Mouse (Mus musculus): ENCODE data around the gene Snx29. TPM values are rescaled to one million over a fixed set of nuclear protein-coding genes. Genes with fewer than 3 reads are reported as not detected.
A peak's percentile ranks its signal among the peaks of the same experiment; 100 is the strongest.

Gene Snx29
- polyA plus RNA-seq, 1 experiment from 2014 or later = 6.9 TPM

DNA sequence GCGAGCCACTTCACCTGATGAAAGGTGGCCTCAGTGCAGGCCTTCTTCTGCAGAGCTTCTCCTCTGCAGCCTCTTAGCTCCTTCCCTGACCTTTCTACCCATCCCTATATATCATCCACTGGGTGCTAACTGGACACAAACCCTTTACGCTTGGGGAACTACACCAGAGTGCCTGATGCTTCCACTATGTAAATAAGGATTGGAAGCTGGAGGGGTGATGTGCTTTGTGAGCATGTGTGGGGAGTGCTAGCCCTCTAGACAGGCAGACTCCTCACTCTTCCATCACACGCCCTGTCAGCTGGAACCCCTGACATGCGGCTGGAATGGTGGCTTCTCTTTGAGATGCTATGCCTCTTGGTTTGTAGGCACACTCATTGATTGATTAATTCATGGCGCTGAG is 370.0 kb downstream of the Snx29 start:
- H3K9ac ChIP-seq (ENCODE audit: low read depth, low read length) = no peak overlapping the region
- peak; percentile 50; the same call in 1 of the 2 replicates for ATAC-seq (replicated peaks; ENCODE audit: low FRiP score, low read depth)
- H3K4me2 ChIP-seq (ENCODE audit: low read length) = no peak overlapping the region
- no peak overlapping the region for H3K4me3 ChIP-seq (replicated peaks; ENCODE audit: low read depth, low read length)
- no peaks in the 10 kb centered on the region for H3K27me3 ChIP-seq (ENCODE audit: insufficient read depth, low read length)
- no peaks in the 10 kb centered on the region for H3K9me3 ChIP-seq (replicated peaks; ENCODE audit: low read length)
- TF ChIP-seq CTCF (IDR thresholded peaks at IDR 0.05; ENCODE audit: low read depth) = no peak
- no peak overlapping the region for H3K27ac ChIP-seq
- peak; percentile 45 for DNase-seq (ENCODE audit: low spot score)
- no peaks in the 10 kb centered on the region for H3K4me1 ChIP-seq (replicated peaks; ENCODE audit: insufficient read depth, low read length)
- H3K36me3 ChIP-seq (ENCODE audit: insufficient read depth, low read length) = no peaks in the 10 kb centered on the region
- WGBS = 45% methylated on average over 5 of the region's 5 CpGs

DNA sequence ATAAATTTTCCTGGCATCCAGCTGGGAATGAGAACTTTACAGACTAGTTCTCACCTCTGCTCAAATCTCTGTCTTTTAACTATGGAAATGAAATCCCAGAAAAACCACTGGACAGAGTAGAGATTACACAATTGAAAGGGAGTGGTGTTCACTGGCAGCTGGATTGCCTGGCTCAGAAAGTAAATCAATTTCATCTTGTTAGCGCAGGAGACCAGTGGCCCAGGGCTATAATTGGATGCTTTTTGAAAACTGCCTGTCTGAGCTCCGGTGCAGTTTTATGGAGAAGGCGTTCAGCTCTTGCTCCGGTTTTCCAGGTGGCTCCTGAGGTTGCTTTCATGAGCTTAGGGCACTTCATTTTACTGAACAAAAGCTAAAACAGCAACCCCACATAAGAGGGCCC is 371.7 kb downstream of the Snx29 start:
- Histone ChIP-seq H3K36me3 (ENCODE audit: insufficient read depth, low read length) (no peaks in the 10 kb centered on the region), H3K4me3 (replicated peaks; ENCODE audit: low read depth, low read length) (no peak overlapping the region), H3K9ac (ENCODE audit: low read depth, low read length) (no peak overlapping the region), H3K4me2 (ENCODE audit: low read length) (no peak overlapping the region), H3K27ac (no peak overlapping the region), H3K9me3 (replicated peaks; ENCODE audit: low read length) (no peaks in the 10 kb centered on the region), H3K27me3 (ENCODE audit: insufficient read depth, low read length) (no peaks in the 10 kb centered on the region), H3K4me1 (replicated peaks; ENCODE audit: insufficient read depth, low read length) (no peaks in the 10 kb centered on the region)
- TF ChIP-seq CTCF (IDR thresholded peaks at IDR 0.05; ENCODE audit: low read depth) = no peak
- no peak for ATAC-seq (replicated peaks; ENCODE audit: low FRiP score, low read depth)
- 59% methylated on average over 4 of the region's 4 CpGs for WGBS
- DNase-seq (ENCODE audit: low spot score) = no peak

DNA sequence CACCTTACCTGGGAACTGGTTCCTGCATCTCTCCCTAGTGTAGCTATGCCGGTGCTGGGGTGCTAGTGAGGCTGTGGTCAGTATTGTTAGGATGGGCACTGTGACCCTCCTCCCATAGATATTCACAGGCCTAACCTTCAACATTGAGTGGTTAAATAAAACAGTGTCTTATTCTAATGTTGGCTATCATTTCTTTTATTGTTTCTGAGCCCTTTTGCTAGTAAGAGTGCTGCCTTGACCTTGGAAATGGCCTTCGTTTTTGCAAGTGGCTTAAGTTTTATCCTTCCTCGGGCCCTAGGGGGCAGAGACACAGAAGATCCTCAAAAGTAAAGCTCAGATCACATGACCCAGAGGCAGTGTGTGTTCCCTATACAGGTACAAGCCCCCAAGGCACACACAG is 374.1 kb downstream of the Snx29 start:
- Histone ChIP-seq H3K36me3 (ENCODE audit: insufficient read depth, low read length) (no peaks in the 10 kb centered on the region), H3K9ac (ENCODE audit: low read depth, low read length) (no peak overlapping the region), H3K27me3 (ENCODE audit: insufficient read depth, low read length) (no peaks in the 10 kb centered on the region), H3K27ac (no peak overlapping the region), H3K4me1 (replicated peaks; ENCODE audit: insufficient read depth, low read length) (no peaks in the 10 kb centered on the region), H3K4me3 (replicated peaks; ENCODE audit: low read depth, low read length) (no peak overlapping the region), H3K4me2 (ENCODE audit: low read length) (no peak overlapping the region), H3K9me3 (replicated peaks; ENCODE audit: low read length) (no peaks in the 10 kb centered on the region)
- TF ChIP-seq CTCF (IDR thresholded peaks at IDR 0.05; ENCODE audit: low read depth) = no peak
- no peak for DNase-seq (ENCODE audit: low spot score)
- WGBS = 74% methylated on average over 3 of the region's 3 CpGs
- ATAC-seq (replicated peaks; ENCODE audit: low FRiP score, low read depth) = no peak

DNA sequence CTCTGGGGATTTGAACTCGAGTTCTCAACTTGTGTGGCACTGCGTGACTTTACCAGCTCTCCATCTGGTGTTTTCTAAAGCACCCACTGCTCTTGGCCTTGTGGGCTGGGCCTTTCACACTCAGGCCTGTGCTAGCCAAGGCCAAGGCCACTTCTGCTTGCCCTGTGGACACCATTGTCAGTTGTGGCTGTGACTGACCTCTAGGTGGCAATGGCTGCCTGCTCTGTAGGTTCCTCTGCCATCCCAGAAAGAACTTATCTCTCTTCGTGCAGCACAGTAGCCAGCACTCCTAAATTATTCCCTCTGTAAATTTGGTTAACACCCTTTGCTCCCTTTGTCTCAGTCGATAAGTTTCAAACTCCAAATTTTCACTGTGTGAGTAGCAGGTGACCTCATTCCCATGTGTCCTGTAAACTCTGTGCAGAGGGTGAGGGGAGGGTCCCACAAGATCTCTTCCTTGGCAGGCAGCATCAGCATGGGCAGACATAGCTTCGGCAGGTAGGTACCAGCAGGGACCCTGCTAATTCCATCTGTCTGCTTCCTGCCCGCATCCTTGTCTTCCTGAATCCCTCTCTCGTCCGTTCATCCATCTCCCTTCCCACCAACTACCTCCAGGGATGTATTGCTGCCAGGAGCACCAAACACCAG is 375.1 kb downstream of the Snx29 start:
- H3K9ac ChIP-seq (ENCODE audit: low read depth, low read length) = no peak overlapping the region
- TF ChIP-seq CTCF (IDR thresholded peaks at IDR 0.05; ENCODE audit: low read depth) = peak; percentile 71
- H3K27ac ChIP-seq = no peak overlapping the region
- DNase-seq (ENCODE audit: low spot score) = peak; percentile 64
- H3K4me3 ChIP-seq (replicated peaks; ENCODE audit: low read depth, low read length) = no peak overlapping the region
- ATAC-seq (replicated peaks; ENCODE audit: low FRiP score, low read depth) = 0 out of 2 replicates have a peak, but pooled peaks have one; percentile 45
- H3K4me1 ChIP-seq (replicated peaks; ENCODE audit: insufficient read depth, low read length) = no peaks in the 10 kb centered on the region
- 66% methylated on average over 8 of the region's 8 CpGs for WGBS
- no peaks in the 10 kb centered on the region for H3K9me3 ChIP-seq (replicated peaks; ENCODE audit: low read length)
- no peaks in the 10 kb centered on the region for H3K36me3 ChIP-seq (ENCODE audit: insufficient read depth, low read length)
- no peaks in the 10 kb centered on the region for H3K27me3 ChIP-seq (ENCODE audit: insufficient read depth, low read length)
- no peak overlapping the region for H3K4me2 ChIP-seq (ENCODE audit: low read length)

DNA sequence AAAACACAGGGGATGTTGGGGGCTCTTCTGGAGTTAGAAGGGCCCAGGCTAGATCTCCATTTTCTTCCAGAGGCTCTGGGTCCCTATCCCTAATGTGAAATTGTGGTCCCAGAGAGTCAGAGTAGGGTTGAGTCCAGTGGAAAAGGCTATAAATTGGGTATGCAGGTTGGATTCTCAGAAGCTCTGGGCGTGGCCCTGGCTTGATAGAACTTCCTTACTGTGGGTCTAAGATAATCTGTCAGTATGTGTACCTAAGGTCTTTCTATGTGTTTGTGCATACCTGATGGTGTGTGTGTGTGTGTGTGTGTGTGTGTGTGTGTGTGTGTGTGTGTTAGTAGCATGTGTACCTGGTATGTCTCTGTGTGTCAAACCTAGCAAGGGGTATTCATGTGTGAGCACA is 378.9 kb downstream of the Snx29 start:
- ATAC-seq (replicated peaks; ENCODE audit: low FRiP score, low read depth) = no peak
- Histone ChIP-seq H3K36me3 (ENCODE audit: insufficient read depth, low read length) (no peaks in the 10 kb centered on the region), H3K9me3 (replicated peaks; ENCODE audit: low read length) (no peaks in the 10 kb centered on the region), H3K27ac (no peak overlapping the region), H3K4me2 (ENCODE audit: low read length) (no peak overlapping the region), H3K4me1 (replicated peaks; ENCODE audit: insufficient read depth, low read length) (no peaks in the 10 kb centered on the region), H3K9ac (ENCODE audit: low read depth, low read length) (no peak overlapping the region), H3K4me3 (replicated peaks; ENCODE audit: low read depth, low read length) (no peak overlapping the region), H3K27me3 (ENCODE audit: insufficient read depth, low read length) (no peaks in the 10 kb centered on the region)
- DNase-seq (ENCODE audit: low spot score) = no peak
- no peak for TF ChIP-seq CTCF (IDR thresholded peaks at IDR 0.05; ENCODE audit: low read depth)
- 100% methylated on average over 1 of the region's 1 CpGs for WGBS

DNA sequence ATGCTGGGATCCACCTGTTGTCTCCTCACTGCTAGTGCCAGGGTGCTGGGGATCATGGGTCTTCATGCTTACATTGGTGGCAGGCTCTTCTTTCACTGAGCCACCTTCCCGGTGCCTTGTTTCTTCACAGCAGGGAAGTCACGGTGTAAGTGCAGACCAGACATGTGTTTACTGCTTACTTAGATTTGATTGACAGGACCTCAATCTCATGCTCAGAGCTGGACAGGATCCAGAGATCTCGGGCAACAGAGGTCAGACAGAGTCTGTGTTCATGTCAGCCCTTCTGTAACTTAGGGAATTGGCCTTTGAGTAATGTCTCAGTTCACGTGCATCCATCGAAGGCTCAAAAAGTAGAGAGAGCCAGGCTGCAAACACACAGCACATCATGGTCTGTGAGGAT is 381.4 kb downstream of the Snx29 start:
- H3K27me3 ChIP-seq (ENCODE audit: insufficient read depth, low read length) = no peaks in the 10 kb centered on the region
- TF ChIP-seq CTCF (IDR thresholded peaks at IDR 0.05; ENCODE audit: low read depth) = no peak
- H3K9ac ChIP-seq (ENCODE audit: low read depth, low read length) = no peak overlapping the region
- H3K4me1 ChIP-seq (replicated peaks; ENCODE audit: insufficient read depth, low read length) = no peaks in the 10 kb centered on the region
- no peaks in the 10 kb centered on the region for H3K9me3 ChIP-seq (replicated peaks; ENCODE audit: low read length)
- 69% methylated on average over 5 of the region's 5 CpGs for WGBS
- H3K36me3 ChIP-seq (ENCODE audit: insufficient read depth, low read length) = no peaks in the 10 kb centered on the region
- ATAC-seq (replicated peaks; ENCODE audit: low FRiP score, low read depth) (no peak), DNase-seq (ENCODE audit: low spot score) (no peak)
- H3K27ac ChIP-seq = no peak overlapping the region
- no peak overlapping the region for H3K4me3 ChIP-seq (replicated peaks; ENCODE audit: low read depth, low read length)
- H3K4me2 ChIP-seq (ENCODE audit: low read length) = no peak overlapping the region

DNA sequence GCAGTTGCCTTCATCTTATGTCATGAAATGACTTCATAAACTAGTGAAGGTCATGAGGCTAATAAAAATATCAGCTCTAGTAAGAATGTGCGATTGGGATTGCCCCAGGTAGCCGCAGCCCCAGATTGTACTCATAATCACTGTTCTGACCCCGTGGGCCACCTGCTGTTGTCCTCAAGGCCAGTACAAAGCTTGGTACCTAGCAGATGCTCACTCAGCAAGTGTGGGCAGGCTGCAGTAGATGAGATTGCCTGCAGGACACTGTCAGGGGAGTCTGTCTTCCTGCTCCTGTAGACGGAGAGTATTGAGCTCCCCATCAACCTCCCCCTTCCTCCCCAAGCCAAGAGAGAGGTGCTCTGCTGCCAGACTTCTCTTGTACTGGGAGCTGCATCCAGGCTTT is 382.7 kb downstream of the Snx29 start:
- TF ChIP-seq CTCF (IDR thresholded peaks at IDR 0.05; ENCODE audit: low read depth) = no peak

More for the DNA sequence above, 382.7 kb downstream of the Snx29 start:
- Histone ChIP-seq H3K27me3 (ENCODE audit: insufficient read depth, low read length) (no peaks in the 10 kb centered on the region), H3K9ac (ENCODE audit: low read depth, low read length) (no peak overlapping the region), H3K27ac (no peak overlapping the region), H3K36me3 (ENCODE audit: insufficient read depth, low read length) (no peaks in the 10 kb centered on the region), H3K4me2 (ENCODE audit: low read length) (no peak overlapping the region), H3K4me3 (replicated peaks; ENCODE audit: low read depth, low read length) (no peak overlapping the region), H3K9me3 (replicated peaks; ENCODE audit: low read length) (no peaks in the 10 kb centered on the region), H3K4me1 (replicated peaks; ENCODE audit: insufficient read depth, low read length) (no peaks in the 10 kb centered on the region)
- ATAC-seq (replicated peaks; ENCODE audit: low FRiP score, low read depth) = no peak
- 85% methylated on average over 4 of the region's 4 CpGs for WGBS
- DNase-seq (ENCODE audit: low spot score) = no peak

All from kidney, postnatal 0 days (tissue).